Mouse (Mus musculus): ENCODE results near the gene Sipa1l2. TPM values are rescaled to one million over a fixed set of nuclear protein-coding genes. Genes with fewer than 3 reads are reported as not detected.
A peak's percentile ranks its signal among the peaks of the same experiment; 100 is the strongest.
"Not testable (repeated sequence)": the region's sequence is repeated elsewhere in the genome, so short reads cannot be mapped to it uniquely, and the experiment has no call there.

Gene Sipa1l2
- polyA plus RNA-seq, 1 experiment from 2014 or later: 17.9 TPM

- Histone ChIP-seq H3K27ac (peak overlapping the region; percentile 39; the same call in 1 of the 2 replicates), H3K4me2 (0 out of 2 replicates have a peak overlapping the region, but pooled peaks have one; percentile 3), H3K36me3 (peaks cover 7% of the 10 kb centered on the region; the same call in 1 of the 2 replicates), H3K27me3 (no peaks in the 10 kb centered on the region), H3K4me1 (peaks cover 26% of the 10 kb centered on the region), H3K9ac (0 out of 2 replicates have a peak overlapping the region, but pooled peaks have one; percentile 27), H3K9me3 (no peaks in the 10 kb centered on the region), H3K4me3 (no peak overlapping the region)
- no peak for ATAC-seq (ENCODE audit: insufficient number of reproducible peaks, insufficient read depth, low FRiP score, low TSS enrichment, low read depth)
- WGBS: 18% methylated on average over 13 of the region's 13 CpGs
Measured at GRCm38 (mm10) chr8:125413001-125413909, 156.4 kb downstream of the Sipa1l2 start.

- H3K36me3 ChIP-seq: no peaks in the 10 kb centered on the region
- no peak overlapping the region for H3K4me2 ChIP-seq
- no peak for ATAC-seq (ENCODE audit: insufficient number of reproducible peaks, insufficient read depth, low FRiP score, low TSS enrichment, low read depth)
- H3K4me1 ChIP-seq: peaks cover 16% of the 10 kb centered on the region
- 67% methylated on average over 5 of the region's 5 CpGs for WGBS
- H3K27ac ChIP-seq: no peak overlapping the region
- H3K9ac ChIP-seq: no peak overlapping the region
- H3K9me3 ChIP-seq: 0 out of 2 replicates have a peak, but pooled peaks cover 1% of the 10 kb centered on the region
- H3K4me3 ChIP-seq: no peak overlapping the region
- no peaks in the 10 kb centered on the region for H3K27me3 ChIP-seq
Measured at GRCm38 (mm10) chr8:125410646-125411045, 159.0 kb downstream of the Sipa1l2 start.

- Histone ChIP-seq H3K27me3 (no peaks in the 10 kb centered on the region), H3K36me3 (no peaks in the 10 kb centered on the region), H3K9me3 (0 out of 2 replicates have a peak, but pooled peaks cover 8% of the 10 kb centered on the region), H3K9ac (no peak overlapping the region), H3K27ac (no peak overlapping the region), H3K4me1 (peaks cover under 1% of the 10 kb centered on the region; the same call in 1 of the 2 replicates), H3K4me2 (no peak overlapping the region), H3K4me3 (no peak overlapping the region)
- no peak for ATAC-seq (ENCODE audit: insufficient number of reproducible peaks, insufficient read depth, low FRiP score, low TSS enrichment, low read depth)
- WGBS: 58% methylated on average over 9 of the region's 9 CpGs
Measured at GRCm38 (mm10) chr8:125407672-125408071, 161.9 kb downstream of the Sipa1l2 start.

GRCm38 (mm10) chr8:125406453-125406852 is 163.2 kb downstream of the Sipa1l2 start:
- 75% methylated on average over 5 of the region's 5 CpGs for WGBS
- H3K27me3 ChIP-seq: no peaks in the 10 kb centered on the region
- no peaks in the 10 kb centered on the region for H3K36me3 ChIP-seq
- H3K9ac ChIP-seq: no peak overlapping the region
- no peaks in the 10 kb centered on the region for H3K4me1 ChIP-seq
- no peak overlapping the region for H3K27ac ChIP-seq
- ATAC-seq (ENCODE audit: insufficient number of reproducible peaks, insufficient read depth, low FRiP score, low TSS enrichment, low read depth): no peak
- no peak overlapping the region for H3K4me3 ChIP-seq
- no peak overlapping the region for H3K4me2 ChIP-seq
- 0 out of 2 replicates have a peak, but pooled peaks cover 8% of the 10 kb centered on the region for H3K9me3 ChIP-seq

- H3K27me3 ChIP-seq: no peaks in the 10 kb centered on the region
- no peak for ATAC-seq (ENCODE audit: insufficient number of reproducible peaks, insufficient read depth, low FRiP score, low TSS enrichment, low read depth)
- WGBS: 88% methylated on average over 3 of the region's 3 CpGs
Measured at GRCm38 (mm10) chr8:125401350-125401749, 168.3 kb downstream of the Sipa1l2 start.

GRCm38 (mm10) chr8:125397981-125398380 is 171.6 kb downstream of the Sipa1l2 start:
- 41% methylated on average over 14 of the region's 14 CpGs for WGBS
- peaks cover 21% of the 10 kb centered on the region for H3K4me1 ChIP-seq
- ATAC-seq (ENCODE audit: insufficient number of reproducible peaks, insufficient read depth, low FRiP score, low TSS enrichment, low read depth): no peak
- no peak overlapping the region for H3K4me3 ChIP-seq
- H3K36me3 ChIP-seq: no peaks in the 10 kb centered on the region
- no peaks in the 10 kb centered on the region for H3K9me3 ChIP-seq
- H3K4me2 ChIP-seq: no peak overlapping the region
- no peak overlapping the region for H3K9ac ChIP-seq
- H3K27ac ChIP-seq: 0 out of 2 replicates have a peak overlapping the region, but pooled peaks have one; percentile 4
- H3K27me3 ChIP-seq: no peaks in the 10 kb centered on the region

More at GRCm38 (mm10) chr8:125401350-125401749, 168.3 kb downstream of the Sipa1l2 start:
- peaks cover 15% of the 10 kb centered on the region; the same call in 1 of the 2 replicates for H3K4me1 ChIP-seq
- H3K9me3 ChIP-seq: 0 out of 2 replicates have a peak, but pooled peaks cover 8% of the 10 kb centered on the region
- no peak overlapping the region for H3K4me2 ChIP-seq
- no peak overlapping the region for H3K9ac ChIP-seq
- no peak overlapping the region for H3K27ac ChIP-seq
- H3K4me3 ChIP-seq: no peak overlapping the region
- no peaks in the 10 kb centered on the region for H3K36me3 ChIP-seq

- H3K36me3 ChIP-seq; H3K9me3 ChIP-seq; H3K27me3 ChIP-seq; ATAC-seq (ENCODE audit: insufficient number of reproducible peaks, insufficient read depth, low FRiP score, low TSS enrichment, low read depth); H3K4me3 ChIP-seq; H3K4me2 ChIP-seq; H3K9ac ChIP-seq; H3K27ac ChIP-seq: not testable (repeated sequence)
- 86% methylated on average over 8 of the region's 8 CpGs for WGBS
- H3K4me1 ChIP-seq: peaks cover 21% of the 10 kb centered on the region
Measured at GRCm38 (mm10) chr8:125395682-125396081, 173.9 kb downstream of the Sipa1l2 start.

GRCm38 (mm10) chr8:125395032-125395431 is 174.6 kb downstream of the Sipa1l2 start:
- no peaks in the 10 kb centered on the region for H3K36me3 ChIP-seq
- no peak overlapping the region for H3K4me2 ChIP-seq
- H3K4me1 ChIP-seq: peaks cover 27% of the 10 kb centered on the region
- ATAC-seq (ENCODE audit: insufficient number of reproducible peaks, insufficient read depth, low FRiP score, low TSS enrichment, low read depth): no peak
- H3K4me3 ChIP-seq: no peak overlapping the region
- no peaks in the 10 kb centered on the region for H3K27me3 ChIP-seq
- WGBS: 86% methylated on average over 8 of the region's 8 CpGs
- no peak overlapping the region for H3K9ac ChIP-seq
- H3K9me3 ChIP-seq: no peaks in the 10 kb centered on the region
- H3K27ac ChIP-seq: no peak overlapping the region

GRCm38 (mm10) chr8:125391685-125392084 is 177.9 kb downstream of the Sipa1l2 start:
- no peaks in the 10 kb centered on the region for H3K27me3 ChIP-seq
- peaks cover 32% of the 10 kb centered on the region for H3K4me1 ChIP-seq
- no peak overlapping the region for H3K4me2 ChIP-seq
- no peaks in the 10 kb centered on the region for H3K36me3 ChIP-seq
- WGBS: 64% methylated on average over 7 of the region's 7 CpGs
- H3K9ac ChIP-seq: no peak overlapping the region
- no peak overlapping the region for H3K4me3 ChIP-seq
- H3K27ac ChIP-seq: no peak overlapping the region
- H3K9me3 ChIP-seq: no peaks in the 10 kb centered on the region
- ATAC-seq (ENCODE audit: insufficient number of reproducible peaks, insufficient read depth, low FRiP score, low TSS enrichment, low read depth): no peak

GRCm38 (mm10) chr8:125391271-125391670 is 178.3 kb downstream of the Sipa1l2 start:
- ATAC-seq (ENCODE audit: insufficient number of reproducible peaks, insufficient read depth, low FRiP score, low TSS enrichment, low read depth): no peak
- Histone ChIP-seq H3K9ac (no peak overlapping the region), H3K4me2 (no peak overlapping the region), H3K27ac (no peak overlapping the region), H3K36me3 (no peaks in the 10 kb centered on the region), H3K4me1 (peaks cover 36% of the 10 kb centered on the region), H3K27me3 (no peaks in the 10 kb centered on the region), H3K9me3 (no peaks in the 10 kb centered on the region), H3K4me3 (no peak overlapping the region)
- WGBS: 81% methylated on average over 8 of the region's 8 CpGs

GRCm38 (mm10) chr8:125390506-125390895 is 179.1 kb downstream of the Sipa1l2 start:
- no peak overlapping the region for H3K9ac ChIP-seq
- H3K27ac ChIP-seq: no peak overlapping the region
- H3K27me3 ChIP-seq: no peaks in the 10 kb centered on the region
- no peaks in the 10 kb centered on the region for H3K9me3 ChIP-seq
- no peak for ATAC-seq (ENCODE audit: insufficient number of reproducible peaks, insufficient read depth, low FRiP score, low TSS enrichment, low read depth)
- WGBS: 61% methylated on average over 6 of the region's 6 CpGs
- H3K4me1 ChIP-seq: peaks cover 43% of the 10 kb centered on the region
- no peak overlapping the region for H3K4me2 ChIP-seq
- no peaks in the 10 kb centered on the region for H3K36me3 ChIP-seq
- H3K4me3 ChIP-seq: no peak overlapping the region
